Mouse (Mus musculus): ENCODE results near the gene Sugp1. TPM values are rescaled to one million over a fixed set of nuclear protein-coding genes. Genes with fewer than 3 reads are reported as not detected.
A peak's percentile ranks its signal among the peaks of the same experiment; 100 is the strongest.

Sugp1 gene
- polyA plus RNA-seq, 1 experiment from 2014 or later = 36.3 TPM

DNA sequence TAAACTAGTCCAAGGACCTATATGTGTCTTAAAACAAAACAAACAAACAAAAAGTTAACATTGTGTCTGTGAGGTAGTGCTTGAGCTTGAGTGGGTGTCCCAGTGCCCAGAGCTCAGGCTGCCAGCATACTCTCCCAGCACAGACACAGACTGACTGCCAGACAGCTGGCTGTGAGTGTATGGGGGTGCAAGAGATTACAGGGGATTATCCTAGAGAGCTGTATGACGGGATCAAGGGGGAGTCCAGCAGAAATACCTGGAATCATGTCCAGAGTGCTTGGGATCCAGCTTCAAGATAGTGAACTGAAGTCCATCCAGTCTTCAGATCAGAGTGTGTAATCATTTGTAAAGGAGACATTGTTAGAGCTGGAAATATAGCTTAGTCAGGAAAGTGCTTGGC, 15.1 kb downstream of the Sugp1 start:
- peaks cover 44% of the 10 kb centered on the region for H3K36me3 ChIP-seq
- no peak overlapping the region for H3K4me2 ChIP-seq (replicated peaks)
- WGBS = 90% methylated on average over 1 of the region's 1 CpGs
- H3K9ac ChIP-seq = no peak overlapping the region
- H3K27ac ChIP-seq = no peak overlapping the region
- no peaks in the 10 kb centered on the region for H3K27me3 ChIP-seq (replicated peaks)
- H3K4me1 ChIP-seq (replicated peaks) = no peaks in the 10 kb centered on the region
- no peak overlapping the region for H3K4me3 ChIP-seq (replicated peaks)
- ATAC-seq = no peak
- H3K9me3 ChIP-seq = no peaks in the 10 kb centered on the region

DNA sequence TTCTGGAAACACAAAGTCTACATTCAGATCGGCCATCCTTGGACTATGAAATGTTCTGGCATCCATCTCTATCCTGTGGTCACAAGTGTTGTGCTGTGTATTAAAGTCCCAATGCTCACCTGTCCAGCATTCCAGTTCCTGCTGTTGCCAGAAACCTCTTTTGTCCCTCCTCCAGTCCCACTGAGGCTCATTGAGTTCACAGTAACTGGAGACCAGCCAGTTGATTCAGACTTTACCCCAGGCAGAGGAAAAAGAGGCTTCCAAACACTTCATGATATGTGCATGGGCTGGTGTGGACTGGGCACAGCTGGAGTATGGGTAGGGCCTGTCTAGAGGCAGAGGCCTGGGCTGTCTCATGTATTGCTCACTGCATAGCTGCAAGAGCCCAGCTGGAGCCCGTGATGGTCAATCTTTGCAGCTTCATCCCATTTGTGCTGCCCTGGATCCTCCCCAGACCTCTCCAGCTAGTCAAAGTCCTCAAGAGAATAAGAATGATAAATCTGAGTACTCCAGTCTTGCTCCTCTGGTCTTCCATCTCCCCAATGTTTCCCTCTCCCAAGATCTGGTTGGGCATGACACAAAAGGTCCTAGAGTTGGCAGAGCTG, 29.3 kb downstream of the Sugp1 start:
- peak; percentile 26 for ATAC-seq
- Histone ChIP-seq H3K9ac (no peak overlapping the region), H3K4me1 (replicated peaks) (peaks cover 4% of the 10 kb centered on the region), H3K27ac (peak overlapping the region; percentile 27; the same call in 1 of the 2 replicates), H3K4me3 (replicated peaks) (peak overlapping the region; percentile 21; the same call in 1 of the 2 replicates), H3K9me3 (no peaks in the 10 kb centered on the region), H3K4me2 (replicated peaks) (peak overlapping the region; percentile 55), H3K36me3 (peaks cover 13% of the 10 kb centered on the region), H3K27me3 (replicated peaks) (no peaks in the 10 kb centered on the region)
- WGBS = 75% methylated on average over 2 of the region's 2 CpGs

DNA sequence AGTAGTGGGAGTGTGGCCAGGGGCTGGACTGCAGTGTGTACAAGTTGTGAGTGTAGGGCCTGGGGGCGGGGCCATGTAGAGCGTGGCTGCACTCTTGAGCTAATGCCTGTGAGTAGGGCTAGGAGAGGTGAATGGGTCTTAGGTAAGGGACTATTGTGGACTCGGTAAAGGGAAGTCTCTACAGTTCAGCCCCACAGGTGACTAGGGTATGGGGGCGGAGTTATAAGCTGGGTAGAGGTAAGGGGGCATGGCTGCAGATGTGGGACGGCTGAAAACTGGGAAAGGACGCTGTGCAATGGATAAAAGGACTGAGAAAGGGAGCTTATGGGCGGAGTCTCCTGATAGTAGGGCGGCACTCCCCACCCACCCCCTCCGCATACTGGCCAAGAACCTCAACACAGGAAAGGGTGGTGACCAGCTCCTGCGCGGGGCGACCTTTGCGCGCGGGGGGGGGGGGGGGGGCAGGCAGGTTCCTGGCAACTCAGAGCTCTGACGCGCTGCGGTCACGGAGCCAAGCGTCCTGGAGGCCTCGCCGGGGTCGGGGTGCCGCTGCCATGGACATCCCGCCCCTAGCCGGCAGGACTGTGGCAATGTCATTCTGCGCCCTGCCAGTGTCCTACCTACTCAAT, 29.9 kb downstream of the Sugp1 start, which contains the start of gene Tm6sf2:
Gene Tm6sf2, plus strand, starts transcription at position 484 of the 629 bp plus-strand sequence.
- H3K4me2 ChIP-seq (replicated peaks) = peak within 1 kb of the TSS; percentile 55
- ATAC-seq = peak; percentile 89
- peaks cover 4% of the 10 kb centered on the region for H3K4me1 ChIP-seq (replicated peaks)
- no peaks in the 10 kb centered on the region for H3K9me3 ChIP-seq
- H3K4me3 ChIP-seq (replicated peaks) = peak within 1 kb of the TSS; percentile 21
- WGBS = 11% methylated on average over 21 of the region's 27 CpGs
- no peaks in the 10 kb centered on the region for H3K27me3 ChIP-seq (replicated peaks)
- H3K9ac ChIP-seq = peak within 1 kb of the TSS; percentile 21; the same call in 1 of the 2 replicates
- H3K36me3 ChIP-seq = peaks cover 13% of the 10 kb centered on the region
- peak within 1 kb of the TSS; percentile 57 for H3K27ac ChIP-seq

DNA sequence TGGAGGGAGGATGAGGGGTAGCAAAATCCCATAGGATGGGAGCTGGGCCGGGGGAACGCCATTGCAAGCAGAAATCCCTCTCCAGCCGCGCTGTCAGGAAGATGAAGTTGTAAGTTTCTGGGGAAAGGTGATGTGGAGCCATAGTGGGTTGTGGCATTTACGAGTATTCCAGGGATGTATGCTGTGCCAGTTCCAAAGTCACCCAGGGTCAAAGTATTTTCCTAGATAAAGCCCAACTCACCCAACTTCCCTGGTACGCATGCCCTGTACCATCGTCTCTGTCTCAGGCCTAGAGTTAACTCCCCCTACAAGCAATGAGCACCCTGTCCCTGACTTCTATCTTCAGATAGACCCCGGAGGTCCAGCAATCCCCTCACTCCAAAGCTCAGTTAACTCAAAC, 30.5 kb downstream of the Sugp1 start:
- peak overlapping the region; percentile 21 for H3K4me3 ChIP-seq (replicated peaks)
- 60% methylated on average over 8 of the region's 8 CpGs for WGBS
- peaks cover 10% of the 10 kb centered on the region for H3K36me3 ChIP-seq
- H3K9me3 ChIP-seq = no peaks in the 10 kb centered on the region
- peak overlapping the region; percentile 55 for H3K4me2 ChIP-seq (replicated peaks)
- H3K27ac ChIP-seq = peak overlapping the region; percentile 57
- peak; percentile 52 for ATAC-seq
- H3K9ac ChIP-seq = peak overlapping the region; percentile 21; the same call in 1 of the 2 replicates
- H3K4me1 ChIP-seq (replicated peaks) = peaks cover 4% of the 10 kb centered on the region
- H3K27me3 ChIP-seq (replicated peaks) = no peaks in the 10 kb centered on the region

DNA sequence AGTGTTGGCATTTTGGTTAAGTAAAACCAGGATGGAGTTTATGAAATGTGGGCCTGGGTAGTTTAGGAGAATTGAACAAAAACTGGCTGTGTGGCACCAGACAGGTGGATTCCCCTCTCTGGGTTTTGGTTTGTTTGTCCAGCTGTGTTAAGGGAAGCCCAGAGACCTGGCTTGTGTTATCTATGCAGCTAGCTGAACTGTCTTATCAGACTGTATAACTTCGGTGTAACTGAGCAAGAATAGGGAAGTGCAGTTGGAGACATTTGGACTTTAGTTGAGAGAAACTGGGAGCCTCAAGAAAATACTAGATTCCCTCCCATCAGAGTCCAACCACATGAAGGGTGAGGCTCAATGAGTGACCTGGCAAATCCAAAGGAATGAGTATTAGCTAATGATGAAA, 31.1 kb downstream of the Sugp1 start:
- 58% methylated on average over 1 of the region's 1 CpGs for WGBS
- H3K27ac ChIP-seq = peak overlapping the region; percentile 57
- no peaks in the 10 kb centered on the region for H3K27me3 ChIP-seq (replicated peaks)
- H3K9ac ChIP-seq = no peak overlapping the region
- peak overlapping the region; percentile 55 for H3K4me2 ChIP-seq (replicated peaks)
- H3K36me3 ChIP-seq = peaks cover 4% of the 10 kb centered on the region; the same call in 1 of the 2 replicates
- peak; percentile 64 for ATAC-seq
- no peak overlapping the region for H3K4me3 ChIP-seq (replicated peaks)
- H3K9me3 ChIP-seq = no peaks in the 10 kb centered on the region
- H3K4me1 ChIP-seq (replicated peaks) = peaks cover 4% of the 10 kb centered on the region

DNA sequence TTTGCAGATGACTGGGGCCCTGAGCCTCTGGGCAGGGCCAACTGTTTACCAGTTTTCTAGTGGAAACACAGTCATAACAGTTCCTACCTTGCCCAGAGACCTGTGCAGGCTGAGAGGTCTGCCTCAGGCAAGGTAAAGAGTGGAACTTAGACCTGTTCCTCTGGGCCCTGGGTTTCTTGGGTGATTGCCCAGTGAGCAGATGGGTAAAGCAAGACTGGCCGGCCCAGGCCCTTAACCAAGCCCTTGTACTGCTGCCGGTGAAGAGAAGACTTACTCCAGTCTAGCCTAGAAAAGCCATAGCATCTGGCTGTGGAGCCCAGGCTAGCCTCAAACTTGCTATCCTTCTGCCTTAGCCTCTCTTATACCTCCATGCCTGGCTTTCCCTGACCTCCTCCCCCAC, 39.4 kb downstream of the Sugp1 start:
- no peaks in the 10 kb centered on the region for H3K9me3 ChIP-seq
- 88% methylated on average over 2 of the region's 2 CpGs for WGBS
- ATAC-seq = no peak
- no peaks in the 10 kb centered on the region for H3K36me3 ChIP-seq
- no peak overlapping the region for H3K9ac ChIP-seq
- H3K4me2 ChIP-seq (replicated peaks) = no peak overlapping the region
- no peak overlapping the region for H3K27ac ChIP-seq
- H3K27me3 ChIP-seq (replicated peaks) = peaks cover 55% of the 10 kb centered on the region
- peaks cover 14% of the 10 kb centered on the region for H3K4me1 ChIP-seq (replicated peaks)
- H3K4me3 ChIP-seq (replicated peaks) = no peak overlapping the region

DNA sequence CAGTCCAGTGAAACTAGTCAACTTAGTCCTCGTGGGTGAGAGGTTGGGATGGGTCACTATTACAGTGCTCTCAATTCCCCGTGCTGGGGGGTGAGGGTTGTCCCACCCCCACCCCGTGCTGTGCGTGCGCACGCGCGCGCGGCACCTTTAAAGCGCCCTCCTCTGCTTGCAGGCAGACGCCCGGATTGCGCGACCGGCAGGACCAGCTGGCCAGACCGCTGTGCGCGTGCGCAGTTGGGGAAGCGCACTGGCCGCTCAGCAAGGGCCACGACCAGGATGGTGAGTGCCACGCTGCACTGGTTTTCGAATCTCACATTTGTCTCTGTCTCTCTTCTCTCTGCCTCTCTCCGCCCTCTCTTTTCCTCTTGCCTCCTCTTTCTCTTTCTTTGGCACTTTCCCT, 40.7 kb downstream of the Sugp1 start, which contains the start of gene Hapln4:
Gene Hapln4, plus strand, starts transcription at position 173 of the 400 bp plus-strand sequence.
- under 1% methylated on average over 26 of the region's 26 CpGs for WGBS
- peak; percentile 46; the same call in 1 of the 2 replicates for ATAC-seq

DNA sequence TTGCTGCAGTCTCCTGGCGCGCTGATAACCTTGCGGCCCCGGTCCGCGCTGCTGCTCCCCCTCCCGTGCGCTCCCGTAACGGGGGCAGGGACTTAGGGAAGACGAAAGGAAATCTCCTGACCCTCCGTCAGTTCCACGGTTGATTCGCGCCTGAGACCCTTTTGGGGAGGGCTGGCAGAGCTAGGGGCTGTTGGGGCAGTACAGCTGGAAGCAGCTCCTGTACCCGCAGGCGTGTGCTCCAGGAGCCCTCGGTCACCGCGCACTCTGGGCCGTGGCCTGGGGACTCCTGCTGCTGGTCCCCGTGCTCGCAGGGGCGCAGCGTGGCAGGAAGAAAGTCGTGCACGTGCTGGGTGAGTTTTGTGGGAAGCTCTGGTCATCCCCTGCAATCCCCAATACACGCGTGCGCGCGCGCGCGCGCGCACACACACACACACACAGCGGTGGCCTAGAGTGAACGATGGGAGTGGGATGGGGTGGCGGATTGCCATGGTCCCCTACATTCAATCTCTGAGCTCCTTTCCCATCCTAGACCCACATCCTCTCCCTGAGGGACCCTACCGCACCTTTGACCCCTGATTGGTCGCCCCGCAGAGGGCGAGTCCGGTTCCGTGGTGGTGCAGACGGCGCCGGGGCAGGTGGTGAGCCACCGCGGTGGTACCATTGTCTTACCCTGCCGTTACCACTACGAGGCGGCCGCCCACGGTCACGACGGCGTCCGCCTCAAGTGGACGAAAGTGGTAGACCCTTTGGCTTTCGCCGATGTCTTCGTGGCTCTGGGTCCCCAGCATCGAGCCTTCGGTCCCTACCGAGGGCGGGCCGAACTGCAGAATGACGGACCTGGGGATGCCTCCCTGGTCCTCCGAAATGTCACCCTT, 41.8 kb downstream of the Sugp1 start:
- 2% methylated on average over 63 of the region's 71 CpGs for WGBS
- H3K4me2 ChIP-seq (replicated peaks) = peak overlapping the region; percentile 68
- H3K9ac ChIP-seq = 0 out of 2 replicates have a peak overlapping the region, but pooled peaks have one; percentile 16
- no peak for ATAC-seq
- no peak overlapping the region for H3K27ac ChIP-seq
- H3K4me3 ChIP-seq (replicated peaks) = peak overlapping the region; percentile 28
- H3K9me3 ChIP-seq = no peaks in the 10 kb centered on the region
- peaks cover 23% of the 10 kb centered on the region for H3K4me1 ChIP-seq (replicated peaks)
- H3K36me3 ChIP-seq = no peaks in the 10 kb centered on the region
- peaks cover 79% of the 10 kb centered on the region for H3K27me3 ChIP-seq (replicated peaks)

More for the DNA sequence above, 40.7 kb downstream of the Sugp1 start, which contains the start of gene Hapln4:
- H3K9ac ChIP-seq = 0 out of 2 replicates have a peak within 1 kb of the TSS, but pooled peaks have one; percentile 16
- H3K4me2 ChIP-seq (replicated peaks) = peak within 1 kb of the TSS; percentile 68
- peak within 1 kb of the TSS; percentile 28 for H3K4me3 ChIP-seq (replicated peaks)
- H3K27me3 ChIP-seq (replicated peaks) = peaks cover 68% of the 10 kb centered on the region
- H3K9me3 ChIP-seq = no peaks in the 10 kb centered on the region
- no peak within 1 kb of the TSS for H3K27ac ChIP-seq
- H3K4me1 ChIP-seq (replicated peaks) = peaks cover 23% of the 10 kb centered on the region
- no peaks in the 10 kb centered on the region for H3K36me3 ChIP-seq

DNA sequence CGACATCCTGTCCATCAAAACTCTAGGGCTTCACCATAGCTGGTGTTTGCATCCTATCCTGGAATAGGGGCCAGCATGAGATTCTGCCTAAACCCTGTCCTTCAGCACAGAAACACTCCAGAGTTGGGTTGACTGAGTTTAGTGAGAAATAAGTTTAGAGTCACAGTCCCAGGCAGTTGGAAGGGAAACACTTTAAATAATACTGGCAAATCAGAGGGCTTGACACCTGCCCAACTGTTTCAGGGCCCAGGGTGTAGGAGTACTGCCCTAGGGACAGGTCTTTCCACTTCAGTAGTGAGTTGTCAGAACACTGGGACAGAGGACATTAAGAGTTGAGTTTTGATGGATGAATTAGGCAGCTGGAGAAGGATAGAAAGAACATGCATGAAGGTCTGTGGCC, 43.5 kb downstream of the Sugp1 start:
- Histone ChIP-seq H3K9ac (no peak overlapping the region), H3K27me3 (replicated peaks) (peaks cover 96% of the 10 kb centered on the region), H3K4me1 (replicated peaks) (peaks cover 23% of the 10 kb centered on the region), H3K4me3 (replicated peaks) (no peak overlapping the region), H3K9me3 (no peaks in the 10 kb centered on the region), H3K4me2 (replicated peaks) (no peak overlapping the region), H3K36me3 (no peaks in the 10 kb centered on the region), H3K27ac (no peak overlapping the region)
- 42% methylated on average over 1 of the region's 1 CpGs for WGBS
- no peak for ATAC-seq

DNA sequence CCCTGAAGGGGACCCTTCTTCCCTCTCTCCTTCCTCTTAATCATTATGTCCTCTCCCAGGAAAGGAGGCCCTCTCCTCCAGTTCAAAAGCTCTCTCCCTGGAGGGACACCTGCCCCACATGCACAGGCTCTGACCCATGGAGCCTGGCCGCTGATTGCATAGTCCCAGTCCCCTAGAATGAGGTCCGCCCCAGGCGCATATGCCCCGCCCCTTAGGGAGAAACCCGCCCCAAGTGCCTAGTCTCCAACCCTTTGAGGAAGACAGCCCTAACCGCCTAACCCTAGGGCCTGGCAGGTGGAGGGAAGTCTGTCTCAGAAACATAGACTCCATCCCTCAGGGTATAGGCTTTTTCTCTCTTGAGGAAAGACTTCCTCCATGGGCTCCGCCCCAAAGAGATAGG, 44.6 kb downstream of the Sugp1 start:
- no peak overlapping the region for H3K4me3 ChIP-seq (replicated peaks)
- no peaks in the 10 kb centered on the region for H3K9me3 ChIP-seq
- 0 out of 2 replicates have a peak, but pooled peaks have one; percentile 11 for ATAC-seq
- H3K4me1 ChIP-seq (replicated peaks) = peaks cover 23% of the 10 kb centered on the region
- WGBS = 2% methylated on average over 7 of the region's 7 CpGs
- no peak overlapping the region for H3K4me2 ChIP-seq (replicated peaks)
- H3K27ac ChIP-seq = no peak overlapping the region
- H3K27me3 ChIP-seq (replicated peaks) = peaks cover 89% of the 10 kb centered on the region
- H3K36me3 ChIP-seq = no peaks in the 10 kb centered on the region
- H3K9ac ChIP-seq = no peak overlapping the region

DNA sequence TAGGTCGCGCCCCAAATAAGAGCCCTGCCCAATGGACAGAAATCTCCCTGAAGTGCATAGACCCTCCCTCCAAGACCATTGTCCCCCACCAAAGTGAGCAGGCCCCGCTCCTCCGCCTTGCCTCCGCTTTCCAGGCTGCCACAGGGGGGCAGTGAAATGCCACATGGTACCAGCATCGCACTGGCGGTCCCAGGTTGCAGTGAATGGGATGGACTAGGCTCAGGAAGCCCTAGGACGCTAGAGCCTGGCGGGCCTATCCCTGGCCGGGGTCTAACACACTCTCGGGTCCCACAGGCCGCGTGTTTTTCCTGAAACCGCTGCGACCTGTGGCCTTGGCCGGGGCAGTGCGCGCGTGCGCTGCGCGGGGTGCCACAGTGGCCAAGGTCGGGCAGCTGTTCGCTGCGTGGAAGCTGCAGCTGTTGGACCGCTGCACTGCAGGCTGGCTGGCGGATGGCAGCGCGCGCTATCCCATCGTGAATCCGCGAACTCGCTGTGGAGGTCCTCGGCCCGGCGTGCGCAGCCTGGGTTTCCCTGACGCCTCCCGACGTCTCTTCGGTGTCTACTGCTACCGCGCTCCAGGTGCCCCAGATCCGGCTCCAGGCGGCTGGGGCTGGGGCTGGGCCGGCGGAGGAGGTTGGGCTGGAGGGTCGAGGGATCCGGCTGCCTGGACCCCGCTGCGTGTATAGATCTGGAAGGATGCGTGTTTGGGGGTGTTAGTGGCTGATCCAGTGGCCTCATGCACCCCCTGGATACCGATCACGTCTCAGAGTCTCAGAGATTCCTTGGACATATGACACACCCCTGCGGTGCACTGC, 45.4 kb downstream of the Sugp1 start:
- Histone ChIP-seq H3K27ac (no peak overlapping the region), H3K4me1 (replicated peaks) (peaks cover 23% of the 10 kb centered on the region), H3K9me3 (no peaks in the 10 kb centered on the region), H3K9ac (no peak overlapping the region), H3K36me3 (no peaks in the 10 kb centered on the region), H3K4me2 (replicated peaks) (peak overlapping the region; percentile 63), H3K27me3 (replicated peaks) (peaks cover 82% of the 10 kb centered on the region), H3K4me3 (replicated peaks) (peak overlapping the region; percentile 25)
- peak; percentile 52 for ATAC-seq
- 4% methylated on average over 56 of the region's 56 CpGs for WGBS
